Mouse (Mus musculus) spleen, postnatal 4 days (tissue): ENCODE results near the gene Prom1.

Source experiments
- DNase-seq, 2 experiments: peaks; one replicate each; pipeline ENCODE4 v3.0.0; 2022; ENCODE audit warnings: low spot score in 2 of 2

Gene Prom1

DNA sequence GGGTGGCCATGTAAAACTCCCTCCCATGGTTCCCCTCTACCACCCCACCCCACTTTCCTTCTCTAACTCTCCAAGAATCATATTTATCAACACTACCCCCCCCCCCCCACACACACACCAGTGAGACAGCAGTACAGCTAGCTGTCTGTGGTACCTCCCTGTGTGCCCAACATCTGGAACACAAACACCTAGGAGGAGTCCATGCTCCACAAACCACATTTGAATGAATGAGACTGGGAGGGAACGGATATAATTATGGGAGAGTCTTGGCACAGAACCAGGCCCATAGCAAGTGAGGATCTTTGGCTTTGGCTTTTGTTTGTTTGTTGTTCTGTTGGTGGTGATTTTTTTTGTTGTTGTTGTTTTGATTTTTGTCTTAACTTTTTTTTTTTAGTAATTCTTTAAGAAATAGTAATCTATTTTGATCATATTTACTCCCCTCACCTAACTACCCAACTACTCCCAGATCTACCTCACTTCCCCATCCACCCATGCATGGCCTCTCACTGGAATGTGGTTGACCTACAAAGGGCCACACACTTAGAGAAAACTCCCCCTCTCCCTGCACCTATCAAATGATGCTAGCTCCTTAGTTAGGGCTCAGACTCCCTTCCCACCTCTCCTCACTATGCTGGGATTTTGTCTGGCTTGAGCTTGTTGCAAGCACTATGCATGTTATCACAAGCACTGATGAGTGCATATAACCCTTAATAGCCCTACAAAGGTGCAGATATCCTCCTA, 124.8 kb downstream of the Prom1 start:
- no peak for DNase-seq

GRCm38 (mm10) chr5:43974166-43974565, 127.7 kb downstream of the Prom1 start:
- DNase-seq: no peak

DNA sequence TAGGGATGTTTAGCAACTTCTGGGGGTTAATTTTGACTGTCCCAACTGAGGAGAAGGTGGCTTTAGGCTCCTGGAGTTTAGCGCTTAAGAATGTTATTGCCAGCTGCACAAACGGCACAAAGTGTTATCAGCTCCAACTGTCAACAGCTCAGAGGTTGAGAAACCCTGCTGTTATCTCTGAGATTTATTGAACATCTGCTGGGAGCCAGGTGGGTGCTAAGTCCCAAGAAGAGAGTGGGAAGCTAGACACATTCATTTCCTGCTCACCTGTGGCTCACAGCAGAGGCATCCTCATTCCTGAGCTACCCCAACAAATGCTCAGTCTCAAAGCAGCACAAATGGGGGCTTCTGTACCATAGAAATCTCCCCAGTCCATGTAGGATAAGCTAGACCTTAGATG, 130.7 kb downstream of the Prom1 start:
- DNase-seq: no peak

GRCm38 (mm10) chr5:43970532-43970931, 131.3 kb downstream of the Prom1 start:
- DNase-seq: no peak

DNA sequence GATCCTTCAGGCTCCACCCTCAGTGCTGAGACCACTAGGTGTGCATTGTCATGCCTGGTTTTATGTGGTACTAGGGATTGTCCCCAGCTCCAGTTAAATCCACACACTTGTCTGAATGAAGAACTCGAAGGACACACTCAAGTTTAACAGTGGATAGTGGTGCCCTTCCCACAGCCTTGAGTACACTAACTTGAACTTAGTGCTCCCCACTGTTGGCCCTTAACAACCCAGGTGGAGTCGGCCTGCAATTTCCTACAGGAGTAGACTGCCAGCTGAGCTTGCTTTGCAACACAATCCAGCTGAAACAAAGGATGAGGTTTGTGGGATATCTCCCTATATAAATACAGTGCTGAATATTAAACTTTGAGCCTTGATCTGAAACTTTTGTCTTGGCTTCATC, 133.2 kb downstream of the Prom1 start:
- DNase-seq: no peak

DNA sequence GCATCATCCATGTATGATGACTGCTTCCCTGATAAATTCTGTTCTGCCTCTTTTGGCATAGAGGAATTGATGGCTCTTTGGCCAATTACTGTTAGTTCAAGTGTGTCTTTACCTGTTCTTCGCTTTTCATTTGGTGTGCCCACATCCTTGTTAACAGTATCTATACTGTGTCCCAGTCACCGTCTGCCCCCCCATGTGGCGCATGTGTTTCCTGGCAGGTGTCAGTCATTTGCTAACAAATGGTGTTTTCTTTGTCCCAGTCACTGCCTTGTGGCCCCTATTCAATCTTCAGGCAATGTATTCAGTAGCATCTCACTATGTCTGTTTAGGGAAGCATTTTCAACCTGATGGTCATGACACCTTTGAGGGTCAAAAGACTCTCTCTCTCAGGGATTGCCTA, 140.8 kb downstream of the Prom1 start:
- no peak for DNase-seq

DNA sequence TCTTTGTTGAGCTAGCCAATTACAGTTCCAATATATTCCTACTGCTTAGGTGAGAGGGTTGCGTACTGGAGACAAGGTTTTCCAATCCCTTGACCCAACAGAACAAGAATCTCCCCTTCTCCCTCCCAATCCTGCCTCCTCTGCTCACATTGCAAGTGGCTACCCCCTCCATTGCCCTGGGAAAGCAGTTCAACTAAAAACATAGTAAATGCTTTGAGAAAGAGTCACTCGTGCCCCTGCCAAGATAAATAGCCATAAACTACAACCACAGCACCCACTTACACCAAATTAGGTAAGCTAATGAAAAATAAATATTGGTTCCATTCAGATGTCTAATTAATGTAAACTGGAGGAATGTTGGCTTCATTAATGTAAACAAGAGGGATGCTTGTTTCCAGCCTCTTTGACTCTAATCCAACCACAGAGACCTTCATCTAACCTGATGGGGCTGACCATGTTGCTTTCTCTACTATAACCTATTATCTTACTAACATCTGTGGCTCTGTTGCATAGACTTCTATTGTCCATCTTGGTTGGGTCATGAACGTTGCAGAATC, 141.9 kb downstream of the Prom1 start:
- no peak for DNase-seq

DNA sequence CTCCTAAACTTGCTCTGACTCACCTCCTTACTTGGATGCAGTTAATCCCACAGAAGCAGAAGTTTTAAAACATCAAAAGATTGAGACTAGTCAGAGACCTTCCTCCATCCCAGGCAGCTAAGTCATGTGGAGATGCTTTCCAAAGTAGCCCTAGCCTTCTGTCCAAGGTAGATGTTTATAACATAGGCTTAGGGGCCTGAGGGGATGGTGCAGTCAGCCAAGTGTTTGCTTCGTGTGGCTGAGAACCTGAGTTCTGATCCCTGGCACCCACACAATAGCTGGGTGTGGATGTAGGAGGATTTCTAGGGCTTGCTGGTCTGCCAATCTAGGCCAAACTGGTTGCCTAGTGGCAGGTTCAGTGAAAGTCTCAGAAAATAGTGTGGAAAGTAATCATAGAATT, 148.6 kb downstream of the Prom1 start:
- no peak for DNase-seq

- peak; percentile 12 to 61 for DNase-seq
Measured at GRCm38 (mm10) chr5:43948748-43949275, 153.0 kb downstream of the Prom1 start.

- DNase-seq: peak; percentile 69 to 84
Measured at GRCm38 (mm10) chr5:43948111-43948743, 153.6 kb downstream of the Prom1 start.

DNA sequence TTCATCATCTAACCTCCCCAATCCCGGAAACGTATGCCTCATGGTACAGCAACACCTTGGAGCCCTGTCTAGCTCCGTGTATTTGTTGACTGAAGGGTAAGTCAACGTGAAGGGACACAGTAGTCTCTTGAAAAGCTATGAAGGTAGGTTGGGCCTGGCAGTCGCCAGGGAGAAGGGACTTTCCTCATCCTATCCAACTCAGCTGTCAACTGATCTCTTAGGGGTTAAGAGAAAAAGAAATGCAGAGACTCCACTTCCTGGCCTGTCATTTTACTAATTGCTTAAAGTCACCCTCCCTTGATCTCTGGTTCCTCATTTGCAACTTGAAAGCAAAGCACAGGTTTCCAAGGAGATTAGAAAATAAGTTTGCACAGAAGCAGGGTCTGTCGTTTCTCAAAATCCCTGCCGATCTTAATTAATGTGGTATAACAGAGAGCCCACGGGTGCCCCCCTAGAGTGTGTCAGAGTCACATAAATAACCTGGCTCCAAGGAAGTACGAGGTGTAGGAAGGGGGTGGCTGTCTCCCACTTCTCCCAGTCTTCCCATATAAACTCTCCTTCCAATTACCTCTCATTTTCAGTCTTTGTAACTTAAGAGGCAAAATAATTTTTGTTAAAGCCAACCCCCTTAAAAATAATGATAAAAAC, 154.4 kb downstream of the Prom1 start:
- DNase-seq: no peak
